Mouse (Mus musculus): ENCODE data around the gene Zkscan2. TPM values are rescaled to one million over a fixed set of nuclear protein-coding genes. Genes with fewer than 3 reads are reported as not detected.

Gene Zkscan2
- polyA plus RNA-seq, 1 experiment from 2014 or later, result 3.3 TPM

GRCm38 (mm10) chr7:123429624-123430410, 70.4 kb downstream of the Zkscan2 start:
- Histone ChIP-seq H3K4me3 (replicated peaks) (no peak overlapping the region), H3K36me3 (peaks cover 49% of the 10 kb centered on the region), H3K9me3 (replicated peaks) (no peaks in the 10 kb centered on the region), H3K9ac (no peak overlapping the region), H3K27me3 (no peaks in the 10 kb centered on the region), H3K27ac (no peak overlapping the region), H3K4me1 (no peaks in the 10 kb centered on the region), H3K4me2 (no peak overlapping the region)
- WGBS, result 78% methylated on average over 8 of the region's 8 CpGs
- ATAC-seq (replicated peaks; ENCODE audit: low FRiP score), result no peak

Other genes starting within 250 kb of the Zkscan2 start
- 54.5 and 54.9 TPM in 2 replicates for gene Lcmt1, start 130.7 kb downstream of the Zkscan2 start, polyA plus RNA-seq (2015; fragmentation: Nextera tagmentation; extraction: Ambion mirVana)
- gene Arhgap17, start 130.5 kb downstream of the Zkscan2 start, polyA plus RNA-seq (2015; fragmentation: Nextera tagmentation; extraction: Ambion mirVana), result 23.7 and 25.2 TPM in 2 replicates
- gene Aqp8, start 38.2 kb downstream of the Zkscan2 start, polyA plus RNA-seq (2015; fragmentation: Nextera tagmentation; extraction: Ambion mirVana), result 0.48 TPM in 1 of 2 replicates, not detected in the other